Mouse (Mus musculus) embryonic fibroblast, embryonic 13.5 days (primary cell): ENCODE measurements at regions not wholly inside any gene's neighbourhood (a gene's known extent, or its start where the extent isn't known, plus 50 kb on each side); places are given as distances from the start of the nearest gene placed in this dataset.
A peak's percentile ranks its signal among the peaks of the same experiment; 100 is the strongest.

Experiments used
- H3K27ac ChIP-seq: 2 replicates; pipeline ENCODE4 v1.5.1; 2012; ENCODE audit warnings: low read length, control low read depth, inconsistent platforms; ENCODE audit not compliant: insufficient read depth
- H3K4me1 ChIP-seq: 2 replicates; pipeline ENCODE4 v1.6.1; 2011; ENCODE audit warnings: low read length; ENCODE audit not compliant: control insufficient read depth, insufficient read depth
- H3K4me3 ChIP-seq: 2 replicates; pipeline ENCODE4 v1.5.1; 2011; ENCODE audit warnings: mild to moderate bottlenecking, control low read depth, low read length; ENCODE audit not compliant: insufficient read depth
- CTCF ChIP-seq: IDR thresholded peaks from 2 replicates; pipeline ENCODE4 v1.5.1; 2011; ENCODE audit warnings: mild to moderate bottlenecking, control low read depth, low read length, moderate library complexity, borderline replicate concordance; ENCODE audit not compliant: insufficient read depth
- POLR2A ChIP-seq: IDR thresholded peaks from 2 replicates; pipeline ENCODE4 v1.6.1; 2011; ENCODE audit warnings: low read depth, mild to moderate bottlenecking, control low read depth, low read length, moderate library complexity

GRCm38 (mm10) chrX:142501094-142501493 lies 110.8 kb upstream of the Acsl4 start:
- no peak overlapping the region for H3K27ac ChIP-seq
- no peaks in the 10 kb centered on the region for H3K4me1 ChIP-seq
- H3K4me3 ChIP-seq, result no peak overlapping the region
- TF ChIP-seq POLR2A (no peak), CTCF (no peak)

GRCm38 (mm10) chrX:142504962-142505361 lies 114.6 kb upstream of the Acsl4 start:
- H3K4me1 ChIP-seq, result no peaks in the 10 kb centered on the region
- no peak overlapping the region for H3K4me3 ChIP-seq
- no peak for TF ChIP-seq CTCF
- no peak for TF ChIP-seq POLR2A
- no peak overlapping the region for H3K27ac ChIP-seq

GRCm38 (mm10) chrX:142507475-142507874 lies 117.1 kb upstream of the Acsl4 start:
- H3K27ac ChIP-seq, result no peak overlapping the region
- H3K4me3 ChIP-seq, result no peak overlapping the region
- TF ChIP-seq CTCF (no peak), POLR2A (no peak)
- no peaks in the 10 kb centered on the region for H3K4me1 ChIP-seq

- Histone ChIP-seq H3K4me3 (no peak overlapping the region), H3K4me1 (no peaks in the 10 kb centered on the region; the same call in 1 of the 2 replicates), H3K27ac (no peak overlapping the region)
- TF ChIP-seq CTCF (no peak), POLR2A (no peak)
Measured at GRCm38 (mm10) chrX:142516406-142517131, 126.2 kb upstream of the Acsl4 start.

GRCm38 (mm10) chrX:142517205-142517604 lies 126.9 kb upstream of the Acsl4 start:
- Histone ChIP-seq H3K4me3 (no peak overlapping the region), H3K27ac (no peak overlapping the region), H3K4me1 (no peaks in the 10 kb centered on the region; the same call in 1 of the 2 replicates)
- TF ChIP-seq CTCF, result no peak
- TF ChIP-seq POLR2A, result no peak

- Histone ChIP-seq H3K27ac (no peak overlapping the region), H3K4me3 (no peak overlapping the region), H3K4me1 (no peaks in the 10 kb centered on the region; the same call in 1 of the 2 replicates)
- TF ChIP-seq CTCF (no peak), POLR2A (no peak)
Measured at GRCm38 (mm10) chrX:142521063-142521462, 130.7 kb upstream of the Acsl4 start.

- TF ChIP-seq POLR2A (no peak), CTCF (no peak)
- Histone ChIP-seq H3K4me3 (no peak overlapping the region), H3K4me1 (no peaks in the 10 kb centered on the region), H3K27ac (no peak overlapping the region)
Measured at GRCm38 (mm10) chrX:142526953-142527352, 136.6 kb upstream of the Acsl4 start.

GRCm38 (mm10) chrX:142529892-142530291 lies 139.6 kb upstream of the Acsl4 start:
- Histone ChIP-seq H3K27ac (no peak overlapping the region), H3K4me1 (no peaks in the 10 kb centered on the region), H3K4me3 (no peak overlapping the region)
- TF ChIP-seq POLR2A, result no peak
- TF ChIP-seq CTCF, result peak; percentile 60; the same call in 1 of the 2 replicates

- TF ChIP-seq POLR2A (no peak), CTCF (no peak)
- no peak overlapping the region for H3K27ac ChIP-seq
- H3K4me3 ChIP-seq, result no peak overlapping the region
Measured at GRCm38 (mm10) chrX:142534780-142535179, 144.4 kb upstream of the Acsl4 start.

GRCm38 (mm10) chrX:142535540-142535939 lies 145.2 kb upstream of the Acsl4 start:
- Histone ChIP-seq H3K27ac (no peak overlapping the region), H3K4me1 (no peaks in the 10 kb centered on the region), H3K4me3 (no peak overlapping the region)
- no peak for TF ChIP-seq CTCF
- TF ChIP-seq POLR2A, result no peak

More at GRCm38 (mm10) chrX:142534780-142535179, 144.4 kb upstream of the Acsl4 start:
- no peaks in the 10 kb centered on the region for H3K4me1 ChIP-seq

- Histone ChIP-seq H3K27ac (no peak overlapping the region), H3K4me3 (no peak overlapping the region), H3K4me1 (no peaks in the 10 kb centered on the region)
- no peak for TF ChIP-seq CTCF
- TF ChIP-seq POLR2A, result no peak
Measured at GRCm38 (mm10) chrX:142535954-142536353, 145.3 kb upstream of the Tmem164 start.
